Mouse (Mus musculus) bone marrow macrophage, adult 2 months (primary cell): ENCODE data around the gene 1700029F12Rik.

Experiments
- CTCF ChIP-seq: IDR thresholded peaks from 2 replicates; pipeline ENCODE4 v1.5.1; 2012; ENCODE audit warnings: low read depth, mild to moderate bottlenecking, low read length, moderate library complexity
- POLR2A ChIP-seq: IDR thresholded peaks from 2 replicates; pipeline ENCODE4 v1.6.1; 2012; ENCODE audit warnings: mild to moderate bottlenecking, low read depth, low read length, borderline replicate concordance

DNA sequence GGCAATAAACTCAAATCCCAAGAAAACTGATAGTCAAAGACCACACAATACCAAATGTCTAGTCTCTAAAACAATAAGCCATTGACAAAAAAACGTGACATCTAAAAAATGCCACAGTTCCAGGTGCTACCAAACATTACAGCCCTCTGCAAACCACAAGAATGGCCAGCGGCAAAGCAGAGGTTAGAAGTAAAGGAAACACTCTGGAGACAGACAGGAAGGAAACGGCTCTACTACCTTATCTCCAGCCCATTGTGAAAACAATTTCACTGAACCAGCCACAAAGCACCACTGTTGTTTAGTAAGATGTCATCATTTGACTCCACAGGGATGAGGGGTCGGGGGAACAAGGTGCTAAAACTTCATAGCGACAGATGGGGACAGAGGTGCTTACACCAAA lies 38.9 kb downstream of the 1700029F12Rik start:
- TF ChIP-seq CTCF (no peak), POLR2A (no peak)
